Mouse (Mus musculus) intestine, embryonic 15.5 days (tissue): Measurements from ENCODE around the gene Clic5. TPM values are rescaled to one million over a fixed set of nuclear protein-coding genes. Genes with fewer than 3 reads are reported as not detected.

ENCODE experiments used
- ATAC-seq: fragments of 200-750 bp; cut with Nextera tagmentation; 2 replicates; pipeline ENCODE4 v1.8.0; 2017; ENCODE audit warnings: moderate TSS enrichment, moderate library complexity
- H3K27ac ChIP-seq: fragments of 300-500 bp; sonication (generic); 2 replicates; pipeline ENCODE4 v1.5.1; 2015; ENCODE audit warnings: mild to moderate bottlenecking, inconsistent platforms
- H3K27me3 ChIP-seq: fragments of 300-500 bp; sonication (generic); replicated peaks from 2 replicates; pipeline ENCODE4 v1.6.1; 2015; ENCODE audit warnings: inconsistent platforms
- H3K36me3 ChIP-seq: fragments of 300-500 bp; sonication (generic); 2 replicates; pipeline ENCODE4 v1.6.1; 2015; ENCODE audit warnings: inconsistent platforms
- H3K4me1 ChIP-seq: fragments of 300-500 bp; sonication (generic); replicated peaks from 2 replicates; pipeline ENCODE4 v1.6.1; 2015; ENCODE audit warnings: inconsistent platforms
- H3K4me2 ChIP-seq: fragments of 300-500 bp; sonication (generic); replicated peaks from 2 replicates; pipeline ENCODE4 v1.6.1; 2015; ENCODE audit warnings: mild to moderate bottlenecking, inconsistent platforms
- H3K4me3 ChIP-seq: fragments of 300-500 bp; sonication (generic); replicated peaks from 2 replicates; pipeline ENCODE4 v1.5.1; 2015; ENCODE audit warnings: inconsistent platforms
- H3K9ac ChIP-seq: fragments of 300-500 bp; sonication (generic); 2 replicates; pipeline ENCODE4 v1.6.1; 2015; ENCODE audit warnings: inconsistent platforms
- H3K9me3 ChIP-seq: fragments of 300-500 bp; sonication (generic); 2 replicates; pipeline ENCODE4 v1.6.1; 2016; ENCODE audit warnings: inconsistent platforms
- WGBS: fragments of 180-500 bp; shearing (Covaris S2); methylation state at CpG from one replicate; pipeline ENCODE4 v1.1.7; 2015; 5-methylcytosine and 5-hydroxymethylcytosine counted together
- polyA plus RNA-seq: library from polyadenylated mRNA; unstranded; fragments of >200 nt; fragmentation: Nextera tagmentation; extraction: Ambion mirVana; gene quantifications from 2 replicates; pipeline ENCODE4 v1.2.1, GENCODE M21; 2015

Clic5 gene
- polyA plus RNA-seq, result 20.0 and 20.6 TPM in 2 replicates

DNA sequence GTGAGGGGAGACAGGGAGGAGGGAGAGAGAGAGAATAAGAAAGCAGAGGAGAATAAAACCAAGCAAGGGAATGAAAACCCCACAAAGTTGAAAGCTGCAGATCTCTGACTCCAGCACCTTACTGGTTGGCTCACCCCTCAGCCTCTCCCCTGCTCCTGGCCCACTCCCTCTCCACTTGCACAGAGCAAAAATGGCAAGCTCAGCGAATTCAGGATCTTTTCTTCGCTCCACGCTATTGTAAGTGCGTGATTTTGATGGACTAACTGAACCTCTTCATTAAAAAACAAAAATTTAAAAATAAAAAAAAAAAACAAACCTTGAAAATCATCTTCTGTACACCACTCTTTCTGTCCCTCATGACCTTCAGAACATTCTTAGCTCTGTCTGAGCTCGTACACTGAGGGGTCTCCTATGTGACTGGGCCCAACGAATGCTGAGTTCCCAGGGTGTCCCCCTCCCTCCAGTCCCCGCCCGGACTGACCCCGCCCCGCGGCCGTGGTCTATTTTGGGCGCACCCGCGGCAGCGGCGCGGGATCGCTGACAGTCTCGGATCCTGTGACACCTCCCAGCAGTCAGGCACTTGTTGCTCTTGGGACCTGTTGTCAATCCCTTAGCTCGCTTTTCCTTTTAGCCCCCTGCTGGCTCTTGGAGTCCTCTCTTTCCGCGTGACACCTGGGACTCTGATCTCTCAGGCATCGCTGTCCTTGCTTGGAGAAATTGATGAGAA, at the start of gene Clic5:
Gene Clic5 (plus strand): TSS at position 543 of the 727 bp plus-strand sequence.
- peak; percentile 50 for ATAC-seq
- Histone ChIP-seq H3K9me3 (no peaks in the 10 kb centered on the region), H3K27ac (no peak within 1 kb of the TSS), H3K4me2 (peak within 1 kb of the TSS; percentile 87), H3K4me1 (peaks cover 11% of the 10 kb centered on the region), H3K9ac (peak within 1 kb of the TSS; percentile 31), H3K27me3 (no peaks in the 10 kb centered on the region; the same call in 1 of the 2 replicates), H3K4me3 (peak within 1 kb of the TSS; percentile 36), H3K36me3 (no peaks in the 10 kb centered on the region)
- WGBS, result 4% methylated on average over 24 of the region's 24 CpGs

DNA sequence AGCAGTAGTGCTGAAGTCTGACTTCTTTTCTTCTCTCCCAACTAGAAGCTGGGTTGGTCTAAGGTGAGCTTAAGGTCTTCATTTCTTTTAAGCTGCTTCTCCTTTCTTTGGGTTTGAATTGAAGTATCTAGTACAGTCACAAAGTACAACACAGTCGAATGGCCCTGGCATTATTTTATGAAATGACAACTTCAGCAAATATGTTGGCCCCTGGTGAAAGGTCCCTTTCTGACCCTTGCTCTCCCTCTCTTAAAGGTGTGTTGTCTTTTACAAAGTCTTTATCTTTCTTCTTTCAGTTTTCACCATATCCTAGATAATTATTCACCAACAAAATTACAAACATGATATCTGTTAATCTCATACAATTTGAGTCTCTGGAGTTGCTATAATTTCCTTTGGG, 42.6 kb upstream of the Clic5 start:
- no peak overlapping the region for H3K9ac ChIP-seq
- no peak overlapping the region for H3K4me3 ChIP-seq
- no peaks in the 10 kb centered on the region for H3K36me3 ChIP-seq
- no peak overlapping the region for H3K4me2 ChIP-seq
- no peaks in the 10 kb centered on the region for H3K9me3 ChIP-seq
- H3K4me1 ChIP-seq, result 0 out of 2 replicates have a peak, but pooled peaks cover 3% of the 10 kb centered on the region
- ATAC-seq, result peak; percentile 44; the same call in 1 of the 2 replicates
- H3K27ac ChIP-seq, result no peak overlapping the region
- H3K27me3 ChIP-seq, result no peaks in the 10 kb centered on the region
- WGBS, result 57% methylated on average over 1 of the region's 1 CpGs

DNA sequence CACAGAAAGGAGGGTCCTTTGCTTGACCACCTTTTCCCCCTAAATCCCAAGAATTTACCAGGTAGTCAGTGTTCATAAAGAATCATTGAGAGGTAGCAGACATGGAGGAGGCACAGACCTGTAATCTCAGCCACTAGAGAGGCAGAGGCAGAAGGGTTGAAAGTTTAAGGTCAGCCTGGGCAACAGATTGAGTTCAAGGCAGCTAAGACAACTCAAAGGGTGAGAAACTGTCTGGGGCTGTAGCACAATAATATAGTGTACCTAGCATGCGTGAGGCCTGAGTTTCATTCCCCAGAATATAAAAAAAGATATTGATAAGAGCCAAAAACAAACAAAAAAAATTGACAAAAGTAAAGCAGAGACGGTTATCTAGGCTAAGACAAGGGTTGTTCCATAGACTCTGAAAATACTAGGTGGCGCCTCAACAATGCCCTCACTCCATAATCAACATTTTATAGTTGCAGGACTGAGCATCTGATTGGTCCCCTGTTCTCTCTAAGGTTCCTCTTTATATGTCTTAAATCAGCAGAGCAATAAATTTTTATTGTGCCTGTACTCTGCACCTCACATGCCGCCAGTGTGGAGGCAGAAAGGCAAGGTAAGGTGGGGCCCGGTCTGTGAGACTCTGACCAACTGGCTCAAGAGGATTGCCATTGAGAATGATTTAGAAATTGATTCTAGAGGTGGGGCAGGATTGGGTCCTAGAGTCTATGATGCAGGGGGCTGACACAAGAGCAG, 40.1 kb upstream of the Clic5 start:
- no peaks in the 10 kb centered on the region for H3K27me3 ChIP-seq
- no peaks in the 10 kb centered on the region for H3K9me3 ChIP-seq
- H3K36me3 ChIP-seq, result no peaks in the 10 kb centered on the region
- H3K4me2 ChIP-seq, result no peak overlapping the region; the same call in 1 of the 2 replicates
- WGBS, result 66% methylated on average over 5 of the region's 5 CpGs
- H3K4me1 ChIP-seq, result 0 out of 2 replicates have a peak, but pooled peaks cover 3% of the 10 kb centered on the region
- peak overlapping the region; percentile 82 for H3K27ac ChIP-seq
- no peak overlapping the region for H3K9ac ChIP-seq
- ATAC-seq, result peak; percentile 92
- H3K4me3 ChIP-seq, result no peak overlapping the region

DNA sequence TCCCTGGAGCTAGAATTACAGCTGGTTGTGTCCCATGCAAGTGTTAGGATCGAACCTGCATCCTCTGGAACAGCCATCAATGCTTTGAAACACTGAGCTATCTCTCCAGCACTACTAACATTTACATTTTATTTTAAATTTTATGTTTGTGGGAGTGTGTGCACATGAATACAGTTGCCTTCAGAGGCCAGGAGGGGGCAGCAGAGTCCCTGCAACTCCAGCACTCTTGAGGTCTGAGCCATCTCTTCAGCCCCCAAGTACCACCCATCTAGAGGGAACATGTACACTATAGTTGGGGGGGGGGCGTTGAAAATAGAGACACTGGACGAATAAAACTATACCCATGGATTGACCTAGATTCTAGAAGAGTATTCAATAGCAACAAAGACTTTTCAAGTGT, 37.3 kb upstream of the Clic5 start:
- Histone ChIP-seq H3K27ac (peak overlapping the region; percentile 66), H3K27me3 (no peaks in the 10 kb centered on the region), H3K9ac (no peak overlapping the region), H3K4me1 (0 out of 2 replicates have a peak, but pooled peaks cover 3% of the 10 kb centered on the region), H3K36me3 (no peaks in the 10 kb centered on the region), H3K9me3 (no peaks in the 10 kb centered on the region), H3K4me2 (no peak overlapping the region), H3K4me3 (no peak overlapping the region)
- WGBS, result 75% methylated on average over 3 of the region's 3 CpGs
- ATAC-seq, result no peak

DNA sequence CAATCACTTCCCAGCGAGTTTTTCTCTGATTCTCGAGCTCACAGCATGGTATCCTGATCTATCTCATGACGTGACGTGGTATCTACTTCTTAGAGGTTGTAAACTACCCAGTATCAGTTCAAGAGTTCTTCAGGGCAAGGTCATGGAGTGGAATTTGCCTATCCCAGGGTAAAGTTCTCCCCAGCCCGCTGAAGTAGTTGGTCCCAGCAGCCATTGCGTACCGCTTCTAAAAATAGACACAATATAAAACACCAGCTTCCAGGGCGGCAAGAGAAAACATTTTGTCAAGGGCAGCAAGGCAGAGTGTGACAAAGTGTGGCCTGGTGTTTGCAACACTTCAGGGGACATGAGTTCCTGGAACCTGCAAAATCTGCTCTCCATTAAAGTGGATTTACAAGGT, 36.5 kb upstream of the Clic5 start:
- Histone ChIP-seq H3K27ac (peak overlapping the region; percentile 80), H3K27me3 (no peaks in the 10 kb centered on the region), H3K36me3 (no peaks in the 10 kb centered on the region), H3K4me2 (peak overlapping the region; percentile 12; the same call in 1 of the 2 replicates), H3K9ac (no peak overlapping the region), H3K4me1 (0 out of 2 replicates have a peak, but pooled peaks cover 3% of the 10 kb centered on the region), H3K9me3 (no peaks in the 10 kb centered on the region), H3K4me3 (no peak overlapping the region)
- ATAC-seq, result peak; percentile 75
- WGBS, result 45% methylated on average over 8 of the region's 8 CpGs

DNA sequence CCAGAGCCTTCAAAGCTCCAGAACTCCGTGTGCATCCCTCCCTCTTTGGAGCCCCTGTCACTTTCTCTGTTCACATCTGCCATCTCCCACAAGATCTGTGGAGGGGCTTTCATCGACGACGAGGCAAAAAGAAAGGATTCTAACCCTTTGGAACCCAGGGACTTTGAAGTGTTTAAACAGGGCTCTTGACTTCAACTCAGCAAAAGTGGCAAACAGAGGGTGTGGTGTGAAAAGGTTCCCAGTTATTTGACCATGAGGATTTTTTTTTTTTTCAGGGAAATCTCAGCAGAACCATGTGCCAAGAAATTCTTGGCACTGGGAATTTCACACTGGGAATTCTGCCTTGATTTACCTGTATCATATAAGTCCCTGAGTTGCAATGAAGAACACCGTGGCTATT, 34.5 kb upstream of the Clic5 start:
- no peak overlapping the region for H3K4me2 ChIP-seq

DNA sequence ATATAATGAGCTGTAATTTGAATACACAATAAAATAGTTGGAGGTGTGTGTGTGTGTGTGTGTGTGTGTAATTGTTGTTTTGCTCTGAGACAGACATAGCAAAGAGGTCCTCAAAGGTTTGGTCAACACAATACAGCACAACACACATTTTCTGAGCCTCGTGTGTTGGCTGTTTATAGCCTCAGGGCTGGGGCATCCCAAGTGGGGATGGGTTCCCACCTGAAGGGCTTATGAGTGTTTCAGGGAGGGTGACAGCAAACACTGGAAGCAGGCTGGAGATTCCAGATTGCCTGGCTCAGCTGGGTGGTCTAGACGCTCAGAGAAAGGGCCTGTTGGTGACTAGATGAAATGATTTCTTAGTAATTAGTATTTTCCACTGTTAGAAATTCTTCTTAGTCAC, 33.2 kb upstream of the Clic5 start:
- H3K4me2 ChIP-seq, result no peak overlapping the region
- 58% methylated on average over 2 of the region's 2 CpGs for WGBS
- H3K4me1 ChIP-seq, result no peaks in the 10 kb centered on the region
- no peaks in the 10 kb centered on the region for H3K36me3 ChIP-seq
- no peaks in the 10 kb centered on the region for H3K9me3 ChIP-seq
- no peak overlapping the region for H3K27ac ChIP-seq
- no peak overlapping the region for H3K9ac ChIP-seq
- H3K4me3 ChIP-seq, result no peak overlapping the region
- ATAC-seq, result no peak
- no peaks in the 10 kb centered on the region for H3K27me3 ChIP-seq

More for the DNA sequence above, 34.5 kb upstream of the Clic5 start:
- no peak overlapping the region for H3K27ac ChIP-seq
- H3K4me3 ChIP-seq, result no peak overlapping the region
- no peaks in the 10 kb centered on the region for H3K36me3 ChIP-seq
- no peaks in the 10 kb centered on the region for H3K27me3 ChIP-seq
- WGBS, result 48% methylated on average over 5 of the region's 5 CpGs
- no peaks in the 10 kb centered on the region for H3K4me1 ChIP-seq
- no peak overlapping the region for H3K9ac ChIP-seq
- H3K9me3 ChIP-seq, result no peaks in the 10 kb centered on the region
- ATAC-seq, result no peak

DNA sequence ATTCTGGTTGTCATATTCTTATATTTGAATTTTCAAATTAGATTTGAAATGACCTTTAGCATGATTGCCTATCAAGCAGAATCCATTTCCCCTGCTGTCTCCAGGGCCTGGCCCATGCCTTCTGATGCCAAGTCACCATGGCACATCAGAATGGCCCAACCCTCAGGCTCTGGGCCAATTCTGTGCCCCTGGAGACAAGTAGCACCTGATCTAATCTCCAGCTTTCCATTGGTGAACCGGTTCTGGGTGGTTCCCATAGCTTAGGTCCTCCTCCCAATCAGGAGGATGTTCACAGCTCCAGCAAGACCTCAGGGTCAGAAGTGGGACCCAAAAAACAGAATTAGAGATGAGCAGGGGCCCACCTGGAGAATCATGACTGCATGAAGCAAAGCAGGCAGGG, 30.2 kb upstream of the Clic5 start:
- H3K9ac ChIP-seq, result no peak overlapping the region
- WGBS, result 71% methylated on average over 1 of the region's 1 CpGs
- 0 out of 2 replicates have a peak, but pooled peaks cover 7% of the 10 kb centered on the region for H3K4me1 ChIP-seq
- H3K36me3 ChIP-seq, result no peaks in the 10 kb centered on the region
- no peaks in the 10 kb centered on the region for H3K27me3 ChIP-seq
- no peaks in the 10 kb centered on the region for H3K9me3 ChIP-seq
- no peak overlapping the region for H3K4me3 ChIP-seq
- no peak overlapping the region for H3K4me2 ChIP-seq
- no peak for ATAC-seq
- H3K27ac ChIP-seq, result no peak overlapping the region

DNA sequence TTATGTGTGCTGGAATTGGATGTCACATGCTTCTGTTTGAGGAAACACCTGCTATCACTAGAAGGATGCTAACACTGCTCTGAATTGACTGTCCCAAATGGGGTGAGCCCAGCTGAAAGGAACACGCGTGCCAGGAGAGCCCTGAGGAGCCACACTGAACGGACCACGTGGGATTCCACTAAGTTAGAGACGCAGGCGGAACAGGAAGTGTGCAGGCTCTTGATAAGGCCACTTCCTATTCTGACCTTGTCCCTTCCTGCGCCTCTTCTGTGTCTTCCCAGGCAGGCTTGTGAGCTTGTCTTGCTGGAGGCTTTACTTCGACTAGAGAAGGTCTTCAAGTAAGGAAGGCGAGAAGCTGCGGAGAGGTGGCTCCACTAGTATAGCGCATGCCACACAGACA, 27.9 kb upstream of the Clic5 start:
- Histone ChIP-seq H3K4me3 (no peak overlapping the region), H3K36me3 (no peaks in the 10 kb centered on the region), H3K4me2 (no peak overlapping the region), H3K9me3 (no peaks in the 10 kb centered on the region), H3K9ac (no peak overlapping the region), H3K27ac (no peak overlapping the region), H3K27me3 (no peaks in the 10 kb centered on the region), H3K4me1 (0 out of 2 replicates have a peak, but pooled peaks cover 7% of the 10 kb centered on the region)
- no peak for ATAC-seq
- 87% methylated on average over 11 of the region's 11 CpGs for WGBS

DNA sequence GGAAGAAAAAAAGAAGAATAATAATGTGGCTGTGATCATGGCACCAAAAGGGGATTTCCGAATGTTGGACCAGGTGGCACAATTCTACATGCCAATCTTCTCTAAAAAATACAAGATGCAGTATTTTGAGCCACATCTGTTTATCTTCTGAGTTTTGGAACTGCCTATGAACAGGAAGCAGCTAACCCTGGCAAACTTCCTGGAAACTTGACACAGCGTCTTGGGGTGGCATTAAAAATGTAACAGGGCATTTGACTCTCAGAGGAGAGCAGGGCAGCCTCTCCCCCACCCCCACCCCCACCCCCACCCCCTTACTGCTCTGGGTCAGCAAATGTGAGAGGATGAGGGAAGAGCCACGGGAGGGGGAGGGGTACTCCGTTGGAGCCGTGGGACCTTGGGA, 25.9 kb upstream of the Clic5 start:
- no peak overlapping the region for H3K4me3 ChIP-seq
- H3K27ac ChIP-seq, result no peak overlapping the region
- 0 out of 2 replicates have a peak, but pooled peaks cover 7% of the 10 kb centered on the region for H3K4me1 ChIP-seq
- WGBS, result 34% methylated on average over 5 of the region's 5 CpGs
- H3K36me3 ChIP-seq, result no peaks in the 10 kb centered on the region
- H3K4me2 ChIP-seq, result 0 out of 2 replicates have a peak overlapping the region, but pooled peaks have one; percentile 1
- no peaks in the 10 kb centered on the region for H3K9me3 ChIP-seq
- H3K27me3 ChIP-seq, result no peaks in the 10 kb centered on the region
- no peak overlapping the region for H3K9ac ChIP-seq
- no peak for ATAC-seq

DNA sequence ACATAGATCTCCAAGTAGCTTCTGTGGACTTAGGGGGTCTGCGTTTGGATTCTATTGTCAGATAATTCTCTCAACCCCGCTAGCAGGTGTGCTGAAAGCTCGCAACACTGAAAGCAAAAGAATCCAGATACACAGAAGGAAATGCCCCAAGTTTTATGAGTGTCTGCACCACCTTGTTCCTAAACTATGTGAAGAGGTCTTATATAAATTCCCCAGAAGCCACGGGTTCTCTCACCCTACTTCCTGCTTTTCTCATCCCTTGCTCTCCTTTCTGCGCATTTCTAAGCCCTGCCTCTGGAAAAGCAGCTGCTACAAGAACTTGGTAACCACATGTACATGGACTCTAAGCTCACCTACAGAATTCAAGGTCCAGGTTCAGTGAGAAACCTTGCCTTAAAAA, 25.4 kb upstream of the Clic5 start:
- Histone ChIP-seq H3K4me1 (0 out of 2 replicates have a peak, but pooled peaks cover 7% of the 10 kb centered on the region), H3K27ac (no peak overlapping the region), H3K27me3 (no peaks in the 10 kb centered on the region), H3K4me2 (0 out of 2 replicates have a peak overlapping the region, but pooled peaks have one; percentile 1), H3K9me3 (no peaks in the 10 kb centered on the region), H3K9ac (no peak overlapping the region), H3K36me3 (no peaks in the 10 kb centered on the region), H3K4me3 (no peak overlapping the region)
- WGBS, result 63% methylated on average over 5 of the region's 5 CpGs
- ATAC-seq, result no peak

DNA sequence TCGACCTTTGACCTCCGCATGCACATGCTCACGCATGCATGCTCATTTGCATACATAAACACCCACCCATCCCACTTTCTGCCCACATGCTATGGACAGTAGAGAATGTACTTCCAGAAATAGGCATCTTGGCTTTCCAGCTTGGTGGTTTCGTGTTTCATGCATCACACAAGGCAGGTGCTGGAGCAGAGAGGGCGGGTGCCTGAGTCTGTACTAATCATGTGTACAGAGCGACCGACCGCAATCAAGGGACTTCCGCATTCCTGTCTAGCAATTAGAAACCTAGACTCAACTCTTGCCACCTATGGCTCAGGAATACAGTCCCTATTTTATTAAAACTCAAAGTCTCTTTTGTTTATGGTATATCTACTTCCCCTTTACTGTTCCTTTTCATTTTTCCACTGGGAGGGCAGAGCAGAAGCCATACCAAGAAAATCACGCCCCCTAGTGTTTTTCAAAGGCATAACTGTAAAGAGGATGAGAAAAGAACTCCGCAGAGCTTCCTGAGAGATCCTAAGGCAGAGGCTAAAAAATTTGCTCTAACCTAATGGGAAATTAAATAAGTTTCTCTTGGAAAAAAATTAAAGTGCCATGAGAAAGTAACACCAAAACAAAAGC, 22.5 kb upstream of the Clic5 start:
- Histone ChIP-seq H3K4me2 (no peak overlapping the region), H3K4me1 (0 out of 2 replicates have a peak, but pooled peaks cover 7% of the 10 kb centered on the region), H3K4me3 (no peak overlapping the region), H3K27ac (0 out of 2 replicates have a peak overlapping the region, but pooled peaks have one; percentile 14), H3K9ac (no peak overlapping the region), H3K27me3 (no peaks in the 10 kb centered on the region), H3K9me3 (no peaks in the 10 kb centered on the region), H3K36me3 (no peaks in the 10 kb centered on the region)
- 61% methylated on average over 11 of the region's 11 CpGs for WGBS
- ATAC-seq, result peak; percentile 90
